Mouse (Mus musculus) liver, embryonic 15.5 days (tissue): ENCODE measurements around the gene Camk1d. TPM values are rescaled to one million over a fixed set of nuclear protein-coding genes. Genes with fewer than 3 reads are reported as not detected.
"Not testable (repeated sequence)": the region's sequence is repeated elsewhere in the genome, so short reads cannot be mapped to it uniquely, and the experiment has no call there.

ENCODE experiments used
- ATAC-seq: fragments of 200-750 bp; cut with Nextera tagmentation; 2 replicates; pipeline ENCODE4 v1.8.0; 2017; ENCODE audit warnings: moderate number of reproducible peaks, mild to moderate bottlenecking, moderate library complexity; ENCODE audit not compliant: insufficient read depth
- H3K27ac ChIP-seq: fragments of 300-500 bp; sonication (generic); replicated peaks from 2 replicates; pipeline ENCODE4 v1.5.1; 2015; ENCODE audit warnings: mild to moderate bottlenecking, inconsistent platforms
- H3K27me3 ChIP-seq: fragments of 300-500 bp; sonication (generic); 2 replicates; pipeline ENCODE4 v1.6.1; 2015; ENCODE audit warnings: mild to moderate bottlenecking, inconsistent platforms
- H3K36me3 ChIP-seq: fragments of 300-500 bp; sonication (generic); replicated peaks from 2 replicates; pipeline ENCODE4 v1.6.1; 2015; ENCODE audit warnings: moderate library complexity, mild to moderate bottlenecking, inconsistent platforms
- H3K4me1 ChIP-seq: fragments of 300-500 bp; sonication (generic); replicated peaks from 2 replicates; pipeline ENCODE4 v1.6.1; 2015; ENCODE audit warnings: inconsistent platforms
- H3K4me2 ChIP-seq: fragments of 300-500 bp; sonication (generic); 2 replicates; pipeline ENCODE4 v1.6.1; 2015; ENCODE audit warnings: moderate library complexity, mild to moderate bottlenecking, inconsistent platforms
- H3K4me3 ChIP-seq: fragments of 300-500 bp; sonication (generic); replicated peaks from 2 replicates; pipeline ENCODE4 v1.5.1; 2015; ENCODE audit warnings: mild to moderate bottlenecking, inconsistent platforms
- H3K9ac ChIP-seq: fragments of 300-500 bp; sonication (generic); 2 replicates; pipeline ENCODE4 v1.6.1; 2015; ENCODE audit warnings: moderate library complexity, mild to moderate bottlenecking, inconsistent platforms
- H3K9me3 ChIP-seq: fragments of 300-500 bp; sonication (generic); replicated peaks from 2 replicates; pipeline ENCODE4 v1.6.1; 2016; ENCODE audit warnings: inconsistent platforms
- WGBS: fragments of 180-500 bp; shearing (Covaris S2); methylation state at CpG from one replicate; pipeline ENCODE4 v1.1.7; 2015; ENCODE audit warnings: mixed read lengths; ENCODE audit not compliant: insufficient replicate concordance; 5-methylcytosine and 5-hydroxymethylcytosine counted together
- polyA plus RNA-seq: library from polyadenylated mRNA; unstranded; fragments of >200 nt; fragmentation: Nextera tagmentation; extraction: Ambion mirVana; gene quantifications from 2 replicates; pipeline ENCODE4 v1.2.1, GENCODE M21; 2015

Camk1d gene
- polyA plus RNA-seq, 1 experiment from 2014 or later: 1.5 TPM

DNA sequence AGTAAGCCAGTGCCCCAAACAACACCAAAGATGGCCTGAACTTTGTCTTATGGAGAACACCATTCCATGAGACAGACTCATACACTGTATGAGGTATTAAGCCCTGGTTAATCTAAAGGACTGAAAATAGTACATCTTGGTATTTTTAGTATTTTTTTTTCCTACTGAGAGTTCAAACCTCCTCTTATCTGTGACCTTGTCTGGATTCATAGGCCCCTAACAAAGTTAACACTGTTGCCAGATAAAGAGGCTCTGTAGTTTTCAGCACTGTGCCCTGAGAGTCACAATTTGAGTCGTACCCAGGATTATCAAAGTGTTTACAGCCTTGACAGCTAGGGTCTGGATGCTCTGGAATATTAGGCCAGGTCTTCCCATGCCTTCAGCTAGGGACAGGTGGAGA lies 102.7 kb downstream of the Camk1d start:
- no peak overlapping the region for H3K27ac ChIP-seq
- H3K9me3 ChIP-seq: no peaks in the 10 kb centered on the region
- no peak overlapping the region for H3K9ac ChIP-seq
- no peaks in the 10 kb centered on the region for H3K27me3 ChIP-seq
- H3K4me2 ChIP-seq: no peak overlapping the region
- 19% methylated on average over 1 of the region's 1 CpGs for WGBS
- no peak for ATAC-seq
- no peaks in the 10 kb centered on the region for H3K36me3 ChIP-seq
- no peak overlapping the region for H3K4me3 ChIP-seq
- peaks cover 27% of the 10 kb centered on the region for H3K4me1 ChIP-seq

GRCm38 (mm10) chr2:5610521-5610920 lies 103.8 kb downstream of the Camk1d start:
- Histone ChIP-seq H3K9ac (no peak overlapping the region), H3K4me1 (peaks cover 25% of the 10 kb centered on the region), H3K4me3 (no peak overlapping the region), H3K27me3 (no peaks in the 10 kb centered on the region), H3K9me3 (no peaks in the 10 kb centered on the region), H3K4me2 (no peak overlapping the region), H3K27ac (no peak overlapping the region), H3K36me3 (no peaks in the 10 kb centered on the region)
- ATAC-seq: no peak
- 72% methylated on average over 4 of the region's 4 CpGs for WGBS

GRCm38 (mm10) chr2:5607920-5608841 lies 106.1 kb downstream of the Camk1d start:
- Histone ChIP-seq H3K9ac (no peak overlapping the region), H3K27me3 (no peaks in the 10 kb centered on the region), H3K4me1 (peaks cover 2% of the 10 kb centered on the region), H3K36me3 (no peaks in the 10 kb centered on the region), H3K27ac (no peak overlapping the region), H3K9me3 (no peaks in the 10 kb centered on the region), H3K4me3 (no peak overlapping the region), H3K4me2 (no peak overlapping the region)
- 64% methylated on average over 11 of the region's 11 CpGs for WGBS
- no peak for ATAC-seq

GRCm38 (mm10) chr2:5605849-5606248 lies 108.5 kb downstream of the Camk1d start:
- ATAC-seq: no peak
- H3K4me1 ChIP-seq: peaks cover 6% of the 10 kb centered on the region

GRCm38 (mm10) chr2:5602044-5602443 lies 112.3 kb downstream of the Camk1d start:
- H3K4me2 ChIP-seq: no peak overlapping the region
- H3K27me3 ChIP-seq: no peaks in the 10 kb centered on the region
- no peak overlapping the region for H3K4me3 ChIP-seq
- H3K4me1 ChIP-seq: peaks cover 15% of the 10 kb centered on the region
- H3K27ac ChIP-seq: no peak overlapping the region
- H3K9ac ChIP-seq: no peak overlapping the region
- H3K9me3 ChIP-seq: no peaks in the 10 kb centered on the region
- WGBS: 80% methylated on average over 1 of the region's 1 CpGs
- H3K36me3 ChIP-seq: no peaks in the 10 kb centered on the region
- no peak for ATAC-seq

More at GRCm38 (mm10) chr2:5605849-5606248, 108.5 kb downstream of the Camk1d start:
- Histone ChIP-seq H3K36me3 (no peaks in the 10 kb centered on the region), H3K9me3 (no peaks in the 10 kb centered on the region), H3K27ac (no peak overlapping the region), H3K9ac (no peak overlapping the region), H3K27me3 (no peaks in the 10 kb centered on the region), H3K4me3 (no peak overlapping the region), H3K4me2 (no peak overlapping the region)
- WGBS: 20% methylated on average over 3 of the region's 3 CpGs

DNA sequence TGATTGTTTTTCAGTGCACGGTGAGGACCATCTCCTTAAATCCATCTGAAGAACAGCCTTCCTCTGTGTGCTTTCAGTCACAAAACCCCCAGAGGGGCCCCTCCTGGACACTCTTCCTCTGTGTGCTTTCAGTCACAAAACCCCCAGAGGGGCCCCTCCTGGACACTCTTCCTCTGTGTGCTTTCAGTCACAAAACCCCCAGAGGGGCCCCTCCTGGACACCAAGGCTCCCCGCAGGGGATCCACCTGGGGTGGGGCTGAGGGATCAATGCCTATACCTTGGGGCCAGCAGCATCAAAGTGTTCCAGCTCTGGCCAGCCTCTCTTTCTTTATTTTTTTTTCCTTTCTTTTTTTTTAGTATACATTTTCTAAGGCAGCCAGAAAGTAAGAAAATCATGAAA lies 113.1 kb downstream of the Camk1d start:
- not testable (repeated sequence) for H3K9me3 ChIP-seq, H3K27me3 ChIP-seq, H3K4me3 ChIP-seq, H3K27ac ChIP-seq, H3K4me2 ChIP-seq, H3K36me3 ChIP-seq, H3K9ac ChIP-seq
- ATAC-seq: 0 out of 2 replicates have a peak, but pooled peaks have one; percentile 58
- WGBS: 3% methylated on average over 2 of the region's 2 CpGs
- H3K4me1 ChIP-seq: peaks cover 15% of the 10 kb centered on the region

GRCm38 (mm10) chr2:5600183-5600962 lies 113.9 kb downstream of the Camk1d start:
- no peaks in the 10 kb centered on the region for H3K27me3 ChIP-seq
- no peak overlapping the region for H3K4me2 ChIP-seq
- no peaks in the 10 kb centered on the region for H3K36me3 ChIP-seq
- no peak overlapping the region for H3K27ac ChIP-seq
- no peaks in the 10 kb centered on the region for H3K9me3 ChIP-seq
- WGBS: 30% methylated on average over 8 of the region's 8 CpGs
- peaks cover 15% of the 10 kb centered on the region for H3K4me1 ChIP-seq
- H3K9ac ChIP-seq: no peak overlapping the region
- peak; percentile 40; the same call in 1 of the 2 replicates for ATAC-seq
- H3K4me3 ChIP-seq: no peak overlapping the region

- H3K4me3 ChIP-seq: no peak overlapping the region
- no peaks in the 10 kb centered on the region for H3K27me3 ChIP-seq
- 5% methylated on average over 4 of the region's 4 CpGs for WGBS
- H3K9me3 ChIP-seq: no peaks in the 10 kb centered on the region
- no peaks in the 10 kb centered on the region for H3K36me3 ChIP-seq
- H3K4me1 ChIP-seq: peaks cover 15% of the 10 kb centered on the region
- H3K27ac ChIP-seq: no peak overlapping the region
- H3K9ac ChIP-seq: no peak overlapping the region
- no peak overlapping the region for H3K4me2 ChIP-seq
- no peak for ATAC-seq
These were observed 114.6 kb downstream of the Camk1d start for GRCm38 (mm10) chr2:5599713-5600112.

GRCm38 (mm10) chr2:5598533-5598932 lies 115.8 kb downstream of the Camk1d start:
- Histone ChIP-seq H3K27me3 (no peaks in the 10 kb centered on the region), H3K9me3 (no peaks in the 10 kb centered on the region), H3K36me3 (no peaks in the 10 kb centered on the region), H3K4me1 (peaks cover 15% of the 10 kb centered on the region), H3K4me2 (no peak overlapping the region), H3K4me3 (no peak overlapping the region), H3K9ac (no peak overlapping the region), H3K27ac (no peak overlapping the region)
- no peak for ATAC-seq
- 76% methylated on average over 5 of the region's 5 CpGs for WGBS

DNA sequence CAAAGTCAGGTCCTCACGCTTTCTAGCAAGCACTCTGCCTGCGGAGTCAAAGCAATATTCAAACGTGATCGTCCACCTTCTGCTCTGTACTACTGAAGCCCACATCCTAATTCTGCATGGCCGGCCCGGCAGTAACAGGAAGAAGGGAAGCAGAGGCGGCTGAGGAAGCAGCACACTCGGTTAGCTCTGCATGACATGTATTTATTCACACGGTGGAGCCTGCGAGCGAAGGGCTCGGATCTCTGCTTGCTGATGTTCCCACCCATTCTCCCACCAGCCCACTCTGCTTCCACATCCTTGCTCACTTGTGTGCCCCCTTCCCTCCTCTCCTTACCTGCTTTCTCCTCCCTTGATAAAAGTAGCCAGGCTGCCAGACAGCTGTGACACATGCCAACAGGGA lies 117.4 kb downstream of the Camk1d start:
- Histone ChIP-seq H3K4me2 (no peak overlapping the region), H3K27ac (no peak overlapping the region), H3K36me3 (no peaks in the 10 kb centered on the region), H3K9me3 (no peaks in the 10 kb centered on the region), H3K4me3 (no peak overlapping the region), H3K27me3 (no peaks in the 10 kb centered on the region), H3K9ac (no peak overlapping the region), H3K4me1 (peaks cover 15% of the 10 kb centered on the region)
- 20% methylated on average over 12 of the region's 12 CpGs for WGBS
- ATAC-seq: no peak
